Mouse (Mus musculus): ENCODE measurements around the gene Rnf43. TPM values are rescaled to one million over a fixed set of nuclear protein-coding genes. Genes with fewer than 3 reads are reported as not detected.

The Rnf43 gene
- total and polyA plus RNA-seq, 3 experiments = 8.7 to 28.4 (median 14.8) TPM

GRCm38 (mm10) chr11:87778915-87779314 lies 116.4 kb downstream of the Rnf43 start:
- peaks cover 24% of the 10 kb centered on the region for H3K27me3 ChIP-seq (ENCODE audit: insufficient read depth, low read length)
- peaks cover 6% of the 10 kb centered on the region for H3K4me1 ChIP-seq (ENCODE audit: insufficient read depth, low read depth, low read length)
- peaks cover 66% of the 10 kb centered on the region for H3K36me3 ChIP-seq (replicated peaks)
- H3K4me3 ChIP-seq (ENCODE audit: low read depth, low read length) = no peak overlapping the region
- no peak for TF ChIP-seq GATA1 (IDR thresholded peaks at IDR 0.05; ENCODE audit: borderline replicate concordance, low read length)
- no peak for TF ChIP-seq TAL1 (conservative IDR thresholded peaks at IDR 0.05; ENCODE audit: low read depth, low read length)
- no peak for TF ChIP-seq GATA2 (IDR thresholded peaks at IDR 0.05; ENCODE audit: borderline replicate concordance, low read depth, low read length)
- no peak for TF ChIP-seq POLR2AphosphoS5 (IDR thresholded peaks at IDR 0.05; ENCODE audit: insufficient replicate concordance, low read depth, low read length)
- no peak for TF ChIP-seq CTCF (IDR thresholded peaks at IDR 0.05; ENCODE audit: low read depth, low read length)
- DNase-seq (ENCODE audit: low spot score) (no peak), ATAC-seq (ENCODE audit: extremely low read depth, insufficient number of reproducible peaks, low FRiP score, poor library complexity, severe bottlenecking) (no peak)
- no peaks in the 10 kb centered on the region for H3K9me3 ChIP-seq (replicated peaks)

- TF ChIP-seq TAL1 (conservative IDR thresholded peaks at IDR 0.05; ENCODE audit: low read depth, low read length) (no peak), CTCF (IDR thresholded peaks at IDR 0.05; ENCODE audit: low read depth, low read length) (no peak), POLR2AphosphoS5 (IDR thresholded peaks at IDR 0.05; ENCODE audit: insufficient replicate concordance, low read depth, low read length) (no peak), GATA2 (IDR thresholded peaks at IDR 0.05; ENCODE audit: borderline replicate concordance, low read depth, low read length) (no peak), GATA1 (IDR thresholded peaks at IDR 0.05; ENCODE audit: borderline replicate concordance, low read length) (no peak)
- H3K4me1 ChIP-seq (ENCODE audit: insufficient read depth, low read depth, low read length) = peaks cover 7% of the 10 kb centered on the region
- H3K9me3 ChIP-seq (replicated peaks) = no peaks in the 10 kb centered on the region
- DNase-seq (ENCODE audit: low spot score) (no peak), ATAC-seq (ENCODE audit: extremely low read depth, insufficient number of reproducible peaks, low FRiP score, poor library complexity, severe bottlenecking) (no peak)
- no peak overlapping the region for H3K4me3 ChIP-seq (ENCODE audit: low read depth, low read length)
- peaks cover 25% of the 10 kb centered on the region for H3K27me3 ChIP-seq (ENCODE audit: insufficient read depth, low read length)
- peaks cover 65% of the 10 kb centered on the region for H3K36me3 ChIP-seq (replicated peaks)
These were observed 116.9 kb downstream of the Rnf43 start for GRCm38 (mm10) chr11:87779392-87779791.

DNA sequence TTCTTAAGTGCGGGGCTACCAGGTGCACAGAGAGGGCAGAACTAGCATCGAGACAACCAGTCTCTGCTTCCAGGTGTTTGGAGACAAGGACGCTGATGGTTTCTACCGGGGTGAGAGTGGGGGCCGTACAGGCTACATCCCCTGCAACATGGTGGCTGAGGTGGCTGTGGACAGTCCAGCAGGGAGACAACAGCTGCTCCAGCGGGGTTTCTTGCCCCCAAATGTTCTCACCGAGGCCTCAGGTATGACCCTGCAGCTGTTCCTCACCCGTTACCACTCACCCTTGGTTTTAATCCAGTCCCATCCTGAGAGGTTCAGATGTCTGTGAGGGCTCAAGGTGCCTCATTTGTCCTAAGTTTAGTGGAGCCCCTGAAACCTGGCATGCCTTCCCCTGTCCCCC lies 117.6 kb downstream of the Rnf43 start:
- no peaks in the 10 kb centered on the region for H3K9me3 ChIP-seq (replicated peaks)
- H3K4me3 ChIP-seq (ENCODE audit: low read depth, low read length) = no peak overlapping the region
- peaks cover 64% of the 10 kb centered on the region for H3K36me3 ChIP-seq (replicated peaks)
- H3K27me3 ChIP-seq (ENCODE audit: insufficient read depth, low read length) = peaks cover 25% of the 10 kb centered on the region
- H3K4me1 ChIP-seq (ENCODE audit: insufficient read depth, low read depth, low read length) = peaks cover 7% of the 10 kb centered on the region
- DNase-seq (ENCODE audit: low spot score) (no peak), ATAC-seq (ENCODE audit: extremely low read depth, insufficient number of reproducible peaks, low FRiP score, poor library complexity, severe bottlenecking) (no peak)
- TF ChIP-seq GATA1 (IDR thresholded peaks at IDR 0.05; ENCODE audit: borderline replicate concordance, low read length) (no peak), TAL1 (conservative IDR thresholded peaks at IDR 0.05; ENCODE audit: low read depth, low read length) (no peak), CTCF (IDR thresholded peaks at IDR 0.05; ENCODE audit: low read depth, low read length) (no peak), POLR2AphosphoS5 (IDR thresholded peaks at IDR 0.05; ENCODE audit: insufficient replicate concordance, low read depth, low read length) (no peak), GATA2 (IDR thresholded peaks at IDR 0.05; ENCODE audit: borderline replicate concordance, low read depth, low read length) (no peak)

Other genes with a start within 250 kb of the Rnf43 start
- not detected in 2 replicates for gene Gm11492, start 96.1 kb upstream of the Rnf43 start, total RNA-seq (2014; fragmentation: Nextera tagmentation)
- gene Gm11492, start 96.1 kb upstream of the Rnf43 start, total RNA-seq (2017) = 0.05 TPM in 1 of 2 replicates, not detected in the other
- gene Gm11492, start 96.1 kb upstream of the Rnf43 start, polyA plus RNA-seq (2012) = not detected in 2 replicates
- gene Sept4, start 93.8 kb upstream of the Rnf43 start, total RNA-seq (2014; fragmentation: Nextera tagmentation) = 3.1 TPM in 1 of 2 replicates, not detected in the other
- gene Sept4, start 93.8 kb upstream of the Rnf43 start, total RNA-seq (2017) = 1.2 and 2.6 TPM in 2 replicates
- 0.61 and 0.91 TPM in 2 replicates for gene Sept4, start 93.8 kb upstream of the Rnf43 start, polyA plus RNA-seq (2012)
- gene Mtmr4, start 70.6 kb upstream of the Rnf43 start, total RNA-seq (2014; fragmentation: Nextera tagmentation) = 14.3 and 15.2 TPM in 2 replicates
- 18.2 and 20.2 TPM in 2 replicates for gene Mtmr4, start 70.6 kb upstream of the Rnf43 start, total RNA-seq (2017)
- gene Mtmr4, start 70.6 kb upstream of the Rnf43 start, polyA plus RNA-seq (2012) = 5.5 and 7.3 TPM in 2 replicates
- 0.45 TPM in 1 of 2 replicates, not detected in the other for gene Hsf5, start 45.6 kb upstream of the Rnf43 start, total RNA-seq (2014; fragmentation: Nextera tagmentation)
- 0.05 and 0.06 TPM in 2 replicates for gene Hsf5, start 45.6 kb upstream of the Rnf43 start, total RNA-seq (2017)
- gene Hsf5, start 45.6 kb upstream of the Rnf43 start, polyA plus RNA-seq (2012) = not detected in 2 replicates
- gene Supt4a, start 74.8 kb downstream of the Rnf43 start, total RNA-seq (2014; fragmentation: Nextera tagmentation) = 64.1 and 95.8 TPM in 2 replicates
- gene Supt4a, start 74.8 kb downstream of the Rnf43 start, total RNA-seq (2017) = 155 and 172 TPM in 2 replicates
- 14.7 and 15.4 TPM in 2 replicates for gene Supt4a, start 74.8 kb downstream of the Rnf43 start, polyA plus RNA-seq (2012)
- gene Tspoap1, start 97.8 kb downstream of the Rnf43 start, total RNA-seq (2014; fragmentation: Nextera tagmentation) = 3.9 and 9.9 TPM in 2 replicates
- gene Tspoap1, start 97.8 kb downstream of the Rnf43 start, total RNA-seq (2017) = 17.4 and 21.2 TPM in 2 replicates
- gene Tspoap1, start 97.8 kb downstream of the Rnf43 start, polyA plus RNA-seq (2012) = 10.2 and 10.4 TPM in 2 replicates
- not detected in 2 replicates for gene Mpo, start 130.9 kb downstream of the Rnf43 start, total RNA-seq (2014; fragmentation: Nextera tagmentation)
- 0.05 and 0.70 TPM in 2 replicates for gene Mpo, start 130.9 kb downstream of the Rnf43 start, total RNA-seq (2017)
- 1.6 and 1.7 TPM in 2 replicates for gene Mpo, start 130.9 kb downstream of the Rnf43 start, polyA plus RNA-seq (2012)
- not detected in 2 replicates for gene Lpo, start 165.6 kb downstream of the Rnf43 start, total RNA-seq (2014; fragmentation: Nextera tagmentation)
- gene Lpo, start 165.6 kb downstream of the Rnf43 start, total RNA-seq (2017) = not detected in 2 replicates
- gene Lpo, start 165.6 kb downstream of the Rnf43 start, polyA plus RNA-seq (2012) = not detected in 2 replicates
- 2.7 and 3.2 TPM in 2 replicates for gene Mks1, start 190.5 kb downstream of the Rnf43 start, total RNA-seq (2014; fragmentation: Nextera tagmentation)
- gene Mks1, start 190.5 kb downstream of the Rnf43 start, total RNA-seq (2017) = 2.4 and 3.7 TPM in 2 replicates
- 4.6 and 6.1 TPM in 2 replicates for gene Mks1, start 190.5 kb downstream of the Rnf43 start, polyA plus RNA-seq (2012)
- not detected in 2 replicates for gene Epx, start 212.8 kb downstream of the Rnf43 start, total RNA-seq (2014; fragmentation: Nextera tagmentation)
- gene Epx, start 212.8 kb downstream of the Rnf43 start, total RNA-seq (2017) = 0.29 TPM in 1 of 2 replicates, not detected in the other
- not detected in 2 replicates for gene Epx, start 212.8 kb downstream of the Rnf43 start, polyA plus RNA-seq (2012)
- gene Olfr462, start 229.5 kb downstream of the Rnf43 start, total RNA-seq (2014; fragmentation: Nextera tagmentation) = not detected in 2 replicates
- 0.05 and 0.23 TPM in 2 replicates for gene Olfr462, start 229.5 kb downstream of the Rnf43 start, total RNA-seq (2017)
- not detected in 2 replicates for gene Olfr462, start 229.5 kb downstream of the Rnf43 start, polyA plus RNA-seq (2012)
- not detected in 2 replicates for gene Olfr463, start 234.7 kb downstream of the Rnf43 start, total RNA-seq (2014; fragmentation: Nextera tagmentation)
- gene Olfr463, start 234.7 kb downstream of the Rnf43 start, total RNA-seq (2017) = 0.06 TPM in 1 of 2 replicates, not detected in the other
- not detected in 2 replicates for gene Olfr463, start 234.7 kb downstream of the Rnf43 start, polyA plus RNA-seq (2012)